Mouse (Mus musculus): ENCODE data around the gene Metap1d.

Metap1d gene

GRCm38 (mm10) chr2:71527323-71528013, 74.4 kb downstream of the Metap1d start:
- DNase-seq (ENCODE audit: low spot score): no peak

GRCm38 (mm10) chr2:71528014-71528713, 75.1 kb downstream of the Metap1d start, which contains the start of gene Dlx1:
Dlx1 (plus strand) TSS chr2:71528113.
- DNase-seq (ENCODE audit: low spot score): no peak

- DNase-seq (ENCODE audit: low spot score): no peak
Observed at GRCm38 (mm10) chr2:71528714-71529510, 75.8 kb downstream of the Metap1d start.

- peak; percentile 72 for DNase-seq (ENCODE audit: low spot score)
Observed at GRCm38 (mm10) chr2:71529511-71530351, 76.7 kb downstream of the Metap1d start.

- no peak for DNase-seq (ENCODE audit: low spot score)
Observed at GRCm38 (mm10) chr2:71530391-71531123, 77.5 kb downstream of the Metap1d start.

GRCm38 (mm10) chr2:71531124-71531590, 78.1 kb downstream of the Metap1d start:
- no peak for DNase-seq (ENCODE audit: low spot score)

- DNase-seq (ENCODE audit: low spot score): no peak
Observed at GRCm38 (mm10) chr2:71531990-71532970, 79.2 kb downstream of the Metap1d start.

- no peak for DNase-seq (ENCODE audit: low spot score)
Observed at GRCm38 (mm10) chr2:71533094-71533493, 80.0 kb downstream of the Metap1d start.

GRCm38 (mm10) chr2:71534242-71535052, 81.4 kb downstream of the Metap1d start:
- no peak for DNase-seq (ENCODE audit: low spot score)

GRCm38 (mm10) chr2:71540611-71541417, 87.7 kb downstream of the Metap1d start:
- no peak for DNase-seq (ENCODE audit: low spot score)

GRCm38 (mm10) chr2:71541418-71542226, 88.5 kb downstream of the Metap1d start:
- DNase-seq (ENCODE audit: low spot score): no peak

GRCm38 (mm10) chr2:71542227-71542815, 89.2 kb downstream of the Metap1d start:
- DNase-seq (ENCODE audit: low spot score): no peak

- no peak for DNase-seq (ENCODE audit: low spot score)
Observed at GRCm38 (mm10) chr2:71542816-71543301, 89.8 kb downstream of the Metap1d start.

- no peak for DNase-seq (ENCODE audit: low spot score)
Observed at GRCm38 (mm10) chr2:71543531-71543930, 90.5 kb downstream of the Metap1d start.

GRCm38 (mm10) chr2:71543948-71544347, 90.9 kb downstream of the Metap1d start:
- DNase-seq (ENCODE audit: low spot score): no peak
